Comparison of ENCODE assay signal across 8 mouse cellular contexts in genomic region chr17:36314511-36314910, GRCm38 (mm10). TPM values are rescaled to one million over a fixed set of nuclear protein-coding genes. Genes with fewer than 3 reads are reported as not detected.
DNase-seq lines count a peak whose midpoint lies in the region; ATAC-seq and TF ChIP-seq lines count a peak whose summit lies in the region.

No protein-coding gene starts in this region.

- no peaks in the 10 kb centered on the region for H3K4me1 ChIP-seq in heart, embryonic 12.5 days (replicated peaks)
- H3K4me1 ChIP-seq in limb, embryonic 14.5 days (ENCODE audit: control insufficient read depth, insufficient read depth, low read length) = peaks cover 3% of the 10 kb centered on the region; the same call in 1 of the 2 replicates

- H3K4me2 ChIP-seq in heart, embryonic 12.5 days = peak overlapping the region; percentile 78
- H3K4me2 ChIP-seq in limb, embryonic 14.5 days (replicated peaks; ENCODE audit: low read depth, low read length, severe bottlenecking) = peak overlapping the region; percentile 67

- no peaks in the 10 kb centered on the region for H3K36me3 ChIP-seq in heart, embryonic 12.5 days
- H3K36me3 ChIP-seq in limb, embryonic 14.5 days (ENCODE audit: control insufficient read depth, insufficient read depth, low read length) = no peaks in the 10 kb centered on the region

- no peak for ATAC-seq in heart, embryonic 12.5 days (ENCODE audit: insufficient number of reproducible peaks, low FRiP score)
- no peak for ATAC-seq in limb, embryonic 14.5 days (ENCODE audit: low FRiP score, low read depth)
- ATAC-seq in activated CD4-positive, CD25-positive, alpha-beta regulatory T cell, adult 4 months = no peak

- 3% methylated on average over 9 of the region's 9 CpGs for WGBS in heart, embryonic 12.5 days
- 5% methylated on average over 9 of the region's 9 CpGs for WGBS in limb, embryonic 14.5 days

- H3K27me3 ChIP-seq in heart, embryonic 12.5 days (replicated peaks) = peaks cover 19% of the 10 kb centered on the region
- H3K27me3 ChIP-seq in limb, embryonic 14.5 days (ENCODE audit: control insufficient read depth, insufficient read depth, low read length) = no peaks in the 10 kb centered on the region

- no peak for TF ChIP-seq POLR2A in limb, embryonic 14.5 days (IDR thresholded peaks at IDR 0.05; ENCODE audit: borderline replicate concordance, extremely low read depth, insufficient read depth, insufficient read length)

- no peaks in the 10 kb centered on the region for H3K9me3 ChIP-seq in heart, embryonic 12.5 days (replicated peaks)
- H3K9me3 ChIP-seq in limb, embryonic 14.5 days (ENCODE audit: control insufficient read depth, low read length) = no peaks in the 10 kb centered on the region

- DNase-seq in heart, adult 8-10 months (ENCODE audit: low spot score) = no peak
- peak; percentile 52 for DNase-seq in CD4-positive helper T cell, adult 2 months (ENCODE audit: low read depth, low spot score)
- peak; percentile 60 for DNase-seq in cerebellum, adult 9-10 months
- DNase-seq in frontal cortex, postnatal 36 days (ENCODE audit: low spot score in 2 of 2) = peak; percentile 14 to 18
- DNase-seq in limb, embryonic 14.5 days (ENCODE audit: low spot score) = peak; percentile 17
- DNase-seq in retina, embryonic 14.5 days (ENCODE audit: low spot score) = peak; percentile 69

- H3K27ac ChIP-seq in heart, embryonic 12.5 days (ENCODE audit: poor library complexity, severe bottlenecking) = no peak overlapping the region
- no peak overlapping the region for H3K27ac ChIP-seq in limb, embryonic 14.5 days (replicated peaks; ENCODE audit: low read depth, low read length)

- peak overlapping the region; percentile 55 for H3K4me3 ChIP-seq in heart, embryonic 12.5 days
- H3K4me3 ChIP-seq in limb, embryonic 14.5 days (replicated peaks; ENCODE audit: low read length) = peak overlapping the region; percentile 49

- H3K9ac ChIP-seq in heart, embryonic 12.5 days = no peak overlapping the region
- peak overlapping the region; percentile 52; the same call in 1 of the 2 replicates for H3K9ac ChIP-seq in limb, embryonic 14.5 days (ENCODE audit: low read depth, low read length, severe bottlenecking)

RNA-seq across cellular contexts. Expression of gene H2-M10.1, which starts 11.4 kb away (rescaled TPM):
- not detected in 2 replicates for polyA plus RNA-seq in heart, embryonic 12.5 days (2016; fragmentation: Nextera tagmentation; extraction: Ambion mirVana)
- total RNA-seq in heart, adult 8-10 months (2022) = not detected
- polyA plus RNA-seq in limb, embryonic 14.5 days (2012; rRNA removed) = not detected in 2 replicates
- polyA plus RNA-seq in limb, embryonic 14.5 days (2014; fragmentation: Nextera tagmentation; extraction: Ambion mirVana) = not detected in 2 replicates
- polyA plus RNA-seq in activated CD4-positive, CD25-positive, alpha-beta regulatory T cell, adult 4 months (2017; shearing (Covaris generic)) = not detected

RNA-seq across cellular contexts. Expression of gene H2-M10.2, which starts 28.2 kb away (rescaled TPM):
- polyA plus RNA-seq in heart, embryonic 12.5 days (2016; fragmentation: Nextera tagmentation; extraction: Ambion mirVana) = not detected in 2 replicates
- total RNA-seq in heart, adult 8-10 months (2022) = not detected
- not detected in 2 replicates for polyA plus RNA-seq in limb, embryonic 14.5 days (2012; rRNA removed)
- polyA plus RNA-seq in limb, embryonic 14.5 days (2014; fragmentation: Nextera tagmentation; extraction: Ambion mirVana) = not detected in 2 replicates
- polyA plus RNA-seq in activated CD4-positive, CD25-positive, alpha-beta regulatory T cell, adult 4 months (2017; shearing (Covaris generic)) = not detected

RNA-seq across cellular contexts. Expression of gene Trim39, which starts 42.5 kb away (rescaled TPM):
- polyA plus RNA-seq in heart, embryonic 12.5 days (2016; fragmentation: Nextera tagmentation; extraction: Ambion mirVana) = 10.2 and 10.6 TPM in 2 replicates
- total RNA-seq in heart, adult 8-10 months (2022) = 1 to 10 TPM; 6.3 to 7.1 (median 6.9) TPM
- 42.6 and 44.6 TPM in 2 replicates for polyA plus RNA-seq in limb, embryonic 14.5 days (2012; rRNA removed)
- polyA plus RNA-seq in limb, embryonic 14.5 days (2014; fragmentation: Nextera tagmentation; extraction: Ambion mirVana) = 14.5 and 16.9 TPM in 2 replicates
- polyA plus RNA-seq in activated CD4-positive, CD25-positive, alpha-beta regulatory T cell, adult 4 months (2017; shearing (Covaris generic)) = 10 to 100 TPM in 1 of 2 experiments, 1 to 10 TPM in 1; 9.2 to 13.2 TPM

RNA-seq across cellular contexts. Expression of gene H2-M10.3, which starts 53.7 kb away (rescaled TPM):
- polyA plus RNA-seq in heart, embryonic 12.5 days (2016; fragmentation: Nextera tagmentation; extraction: Ambion mirVana) = not detected in 2 replicates
- not detected for total RNA-seq in heart, adult 8-10 months (2022)
- polyA plus RNA-seq in limb, embryonic 14.5 days (2012; rRNA removed) = not detected in 2 replicates
- not detected in 2 replicates for polyA plus RNA-seq in limb, embryonic 14.5 days (2014; fragmentation: Nextera tagmentation; extraction: Ambion mirVana)
- not detected for polyA plus RNA-seq in activated CD4-positive, CD25-positive, alpha-beta regulatory T cell, adult 4 months (2017; shearing (Covaris generic))

RNA-seq across cellular contexts. Expression of gene Rpp21, which starts 56.6 kb away (rescaled TPM):
- polyA plus RNA-seq in heart, embryonic 12.5 days (2016; fragmentation: Nextera tagmentation; extraction: Ambion mirVana) = 84.4 and 87.9 TPM in 2 replicates
- total RNA-seq in heart, adult 8-10 months (2022) = 10 to 100 TPM; 34.4 to 55.3 (median 45.5) TPM
- polyA plus RNA-seq in limb, embryonic 14.5 days (2012; rRNA removed) = 73.2 and 87.5 TPM in 2 replicates
- polyA plus RNA-seq in limb, embryonic 14.5 days (2014; fragmentation: Nextera tagmentation; extraction: Ambion mirVana) = 113 and 123 TPM in 2 replicates
- 100 to 1,000 TPM; 178 to 195 TPM for polyA plus RNA-seq in activated CD4-positive, CD25-positive, alpha-beta regulatory T cell, adult 4 months (2017; shearing (Covaris generic))
